Mouse (Mus musculus): Measurements from ENCODE around the gene Med16. TPM values are rescaled to one million over a fixed set of nuclear protein-coding genes. Genes with fewer than 3 reads are reported as not detected.

Gene Med16
- polyA plus RNA-seq, 1 experiment: 15.2 TPM

GRCm38 (mm10) chr10:79945507-79946234 is 36.9 kb upstream of the Med16 start:
- TF ChIP-seq POLR2A (IDR thresholded peaks at IDR 0.05; ENCODE audit: low read depth, low read length) (no peak), CTCF (IDR thresholded peaks at IDR 0.05; ENCODE audit: borderline replicate concordance, insufficient read depth, low read length) (no peak)
- peaks cover 5% of the 10 kb centered on the region; the same call in 1 of the 2 replicates for H3K4me1 ChIP-seq (ENCODE audit: control insufficient read depth, insufficient read depth, low read length)
- H3K27ac ChIP-seq (ENCODE audit: insufficient read depth, low read length): no peak overlapping the region
- no peak overlapping the region for H3K4me3 ChIP-seq (ENCODE audit: insufficient read depth, low read length)

GRCm38 (mm10) chr10:79943471-79943901 is 34.8 kb upstream of the Med16 start:
- TF ChIP-seq POLR2A (IDR thresholded peaks at IDR 0.05; ENCODE audit: low read depth, low read length) (no peak), CTCF (IDR thresholded peaks at IDR 0.05; ENCODE audit: borderline replicate concordance, insufficient read depth, low read length) (no peak)
- H3K27ac ChIP-seq (ENCODE audit: insufficient read depth, low read length): no peak overlapping the region
- no peak overlapping the region for H3K4me3 ChIP-seq (ENCODE audit: insufficient read depth, low read length)
- peaks cover 5% of the 10 kb centered on the region; the same call in 1 of the 2 replicates for H3K4me1 ChIP-seq (ENCODE audit: control insufficient read depth, insufficient read depth, low read length)

GRCm38 (mm10) chr10:79942988-79943387 is 34.3 kb upstream of the Med16 start:
- TF ChIP-seq CTCF (IDR thresholded peaks at IDR 0.05; ENCODE audit: borderline replicate concordance, insufficient read depth, low read length) (no peak), POLR2A (IDR thresholded peaks at IDR 0.05; ENCODE audit: low read depth, low read length) (no peak)
- Histone ChIP-seq H3K4me1 (ENCODE audit: control insufficient read depth, insufficient read depth, low read length) (peaks cover 5% of the 10 kb centered on the region; the same call in 1 of the 2 replicates), H3K4me3 (ENCODE audit: insufficient read depth, low read length) (no peak overlapping the region), H3K27ac (ENCODE audit: insufficient read depth, low read length) (no peak overlapping the region)

GRCm38 (mm10) chr10:79940749-79941148 is 32.0 kb upstream of the Med16 start:
- H3K27ac ChIP-seq (ENCODE audit: insufficient read depth, low read length): no peak overlapping the region
- TF ChIP-seq CTCF (IDR thresholded peaks at IDR 0.05; ENCODE audit: borderline replicate concordance, insufficient read depth, low read length): no peak
- no peak for TF ChIP-seq POLR2A (IDR thresholded peaks at IDR 0.05; ENCODE audit: low read depth, low read length)
- peaks cover 8% of the 10 kb centered on the region; the same call in 1 of the 2 replicates for H3K4me1 ChIP-seq (ENCODE audit: control insufficient read depth, insufficient read depth, low read length)
- no peak overlapping the region for H3K4me3 ChIP-seq (ENCODE audit: insufficient read depth, low read length)

- no peak overlapping the region for H3K27ac ChIP-seq (ENCODE audit: insufficient read depth, low read length)
- H3K4me1 ChIP-seq (ENCODE audit: control insufficient read depth, insufficient read depth, low read length): peaks cover 11% of the 10 kb centered on the region; the same call in 1 of the 2 replicates
- no peak for TF ChIP-seq POLR2A (IDR thresholded peaks at IDR 0.05; ENCODE audit: low read depth, low read length)
- no peak for TF ChIP-seq CTCF (IDR thresholded peaks at IDR 0.05; ENCODE audit: borderline replicate concordance, insufficient read depth, low read length)
- no peak overlapping the region for H3K4me3 ChIP-seq (ENCODE audit: insufficient read depth, low read length)
Measured at GRCm38 (mm10) chr10:79937775-79938526, 29.2 kb upstream of the Med16 start.

GRCm38 (mm10) chr10:79936911-79937441 is 28.3 kb upstream of the Med16 start:
- Histone ChIP-seq H3K4me3 (ENCODE audit: insufficient read depth, low read length) (no peak overlapping the region), H3K4me1 (ENCODE audit: control insufficient read depth, insufficient read depth, low read length) (peaks cover 17% of the 10 kb centered on the region), H3K27ac (ENCODE audit: insufficient read depth, low read length) (no peak overlapping the region)
- no peak for TF ChIP-seq POLR2A (IDR thresholded peaks at IDR 0.05; ENCODE audit: low read depth, low read length)
- no peak for TF ChIP-seq CTCF (IDR thresholded peaks at IDR 0.05; ENCODE audit: borderline replicate concordance, insufficient read depth, low read length)

GRCm38 (mm10) chr10:79936284-79936910 is 27.7 kb upstream of the Med16 start:
- Histone ChIP-seq H3K4me3 (ENCODE audit: insufficient read depth, low read length) (no peak overlapping the region), H3K4me1 (ENCODE audit: control insufficient read depth, insufficient read depth, low read length) (peaks cover 17% of the 10 kb centered on the region), H3K27ac (ENCODE audit: insufficient read depth, low read length) (no peak overlapping the region)
- no peak for TF ChIP-seq CTCF (IDR thresholded peaks at IDR 0.05; ENCODE audit: borderline replicate concordance, insufficient read depth, low read length)
- no peak for TF ChIP-seq POLR2A (IDR thresholded peaks at IDR 0.05; ENCODE audit: low read depth, low read length)

GRCm38 (mm10) chr10:79934794-79935569 is 26.3 kb upstream of the Med16 start:
- H3K27ac ChIP-seq (ENCODE audit: insufficient read depth, low read length): no peak overlapping the region
- H3K4me3 ChIP-seq (ENCODE audit: insufficient read depth, low read length): no peak overlapping the region
- H3K4me1 ChIP-seq (ENCODE audit: control insufficient read depth, insufficient read depth, low read length): peaks cover 17% of the 10 kb centered on the region
- no peak for TF ChIP-seq POLR2A (IDR thresholded peaks at IDR 0.05; ENCODE audit: low read depth, low read length)
- no peak for TF ChIP-seq CTCF (IDR thresholded peaks at IDR 0.05; ENCODE audit: borderline replicate concordance, insufficient read depth, low read length)

- TF ChIP-seq CTCF (IDR thresholded peaks at IDR 0.05; ENCODE audit: borderline replicate concordance, insufficient read depth, low read length) (no peak), POLR2A (IDR thresholded peaks at IDR 0.05; ENCODE audit: low read depth, low read length) (no peak)
- Histone ChIP-seq H3K4me3 (ENCODE audit: insufficient read depth, low read length) (no peak overlapping the region), H3K4me1 (ENCODE audit: control insufficient read depth, insufficient read depth, low read length) (peaks cover 17% of the 10 kb centered on the region), H3K27ac (ENCODE audit: insufficient read depth, low read length) (no peak overlapping the region)
Measured at GRCm38 (mm10) chr10:79934272-79934721, 25.6 kb upstream of the Med16 start.
